Comparison of ENCODE assay signal across 11 mouse cellular contexts in genomic region chr2:165633011-165633785, GRCm38 (mm10). TPM values are rescaled to one million over a fixed set of nuclear protein-coding genes. Genes with fewer than 3 reads are reported as not detected.
A peak's percentile ranks its signal among the peaks of the same experiment; 100 is the strongest.
DNase-seq lines count a peak whose midpoint lies in the region; ATAC-seq and TF ChIP-seq lines count a peak whose summit lies in the region.
"Had no signal": no experiment of that assay in that cellular context is flagged by ENCODE, and none has a peak within 500 bp of the region (broad histone marks: within the 10 kb centered on the region; RNA-seq: fewer than 3 reads in every experiment).

No protein-coding gene starts in this region.

- no peak overlapping the region for H3K9ac ChIP-seq in stomach, postnatal 0 days (ENCODE audit: low read length)

- 53% methylated on average over 11 of the region's 11 CpGs for WGBS in lung, adult 2 months
- WGBS in stomach, postnatal 0 days: 62% methylated on average over 11 of the region's 11 CpGs
- WGBS in embryonic facial prominence, embryonic 10.5 days: 82% methylated on average over 11 of the region's 11 CpGs

- H3K27me3 ChIP-seq in megakaryocyte, embryonic 14.5 days (replicated peaks): no peaks in the 10 kb centered on the region
- no peaks in the 10 kb centered on the region for H3K27me3 ChIP-seq in stomach, postnatal 0 days (ENCODE audit: control insufficient read depth, insufficient read depth, low read length)
- H3K27me3 ChIP-seq in embryonic facial prominence, embryonic 10.5 days (replicated peaks; ENCODE audit: low read depth, poor library complexity, severe bottlenecking): no peaks in the 10 kb centered on the region

- no peak overlapping the region for H3K4me2 ChIP-seq in stomach, postnatal 0 days (replicated peaks; ENCODE audit: low read depth)

- no peak for ATAC-seq in megakaryocyte, adult 5-6 weeks (ENCODE audit: poor library complexity, severe bottlenecking)
- peak; percentile 56 for ATAC-seq in stomach, postnatal 0 days (ENCODE audit: low FRiP score, low TSS enrichment)
- ATAC-seq: activated CD4-positive, CD25-positive, alpha-beta regulatory T cell, adult 4 months had no signal

- DNase-seq in cerebellum, adult 9-10 months: peak; percentile 79
- peak; percentile 65 for DNase-seq in lung, adult 2 months
- peak; percentile 59 for DNase-seq in stomach, postnatal 0 days (ENCODE audit: low spot score)
- DNase-seq in embryonic facial prominence, embryonic 10.5 days (ENCODE audit: low spot score): no peak
- DNase-seq in kidney, postnatal 14 days: no peak
- DNase-seq: kidney, adult 11 months; thymus, postnatal 4 days had no signal

- peaks cover 7% of the 10 kb centered on the region for H3K36me3 ChIP-seq in megakaryocyte, embryonic 14.5 days (replicated peaks; ENCODE audit: low read length)
- no peaks in the 10 kb centered on the region for H3K36me3 ChIP-seq in stomach, postnatal 0 days (ENCODE audit: control insufficient read depth, insufficient read depth, low read length)
- H3K36me3 ChIP-seq in embryonic facial prominence, embryonic 10.5 days (replicated peaks): peaks cover 17% of the 10 kb centered on the region
- H3K36me3 ChIP-seq: G1E had no signal

- no peak for TF ChIP-seq EP300 in stomach, postnatal 0 days (optimal IDR thresholded peaks at IDR 0.05)

- no peaks in the 10 kb centered on the region for H3K9me3 ChIP-seq in megakaryocyte, embryonic 14.5 days
- H3K9me3 ChIP-seq in stomach, postnatal 0 days (ENCODE audit: control insufficient read depth, low read length): no peaks in the 10 kb centered on the region
- H3K9me3 ChIP-seq in embryonic facial prominence, embryonic 10.5 days: peaks cover 15% of the 10 kb centered on the region
- H3K9me3 ChIP-seq: G1E had no signal

- peak overlapping the region; percentile 78 for H3K4me3 ChIP-seq in megakaryocyte, embryonic 14.5 days (replicated peaks)
- H3K4me3 ChIP-seq in lung, adult 2 months (replicated peaks; ENCODE audit: extremely low read depth, low read depth, low read length): no peak overlapping the region
- H3K4me3 ChIP-seq in stomach, postnatal 0 days (ENCODE audit: low read depth, low read length): no peak overlapping the region
- no peak overlapping the region for H3K4me3 ChIP-seq in embryonic facial prominence, embryonic 10.5 days

- H3K4me1 ChIP-seq in megakaryocyte, embryonic 14.5 days: peaks cover 95% of the 10 kb centered on the region
- H3K4me1 ChIP-seq in lung, adult 2 months (ENCODE audit: control insufficient read depth, insufficient read depth, low read length): peaks cover 2% of the 10 kb centered on the region; the same call in 1 of the 2 replicates
- H3K4me1 ChIP-seq in stomach, postnatal 0 days (replicated peaks; ENCODE audit: control insufficient read depth, insufficient read depth): no peaks in the 10 kb centered on the region
- peaks cover 50% of the 10 kb centered on the region for H3K4me1 ChIP-seq in embryonic facial prominence, embryonic 10.5 days

- no peak for TF ChIP-seq CTCF in lung, adult 2 months (IDR thresholded peaks at IDR 0.05; ENCODE audit: insufficient read depth, low read length)
- no peak for TF ChIP-seq CTCF in stomach, postnatal 0 days (IDR thresholded peaks at IDR 0.05; ENCODE audit: low read depth)

- H3K27ac ChIP-seq in stomach, postnatal 0 days (replicated peaks): peak overlapping the region; percentile 67; the same call in 1 of the 2 replicates
- H3K27ac ChIP-seq in embryonic facial prominence, embryonic 10.5 days (replicated peaks): no peak overlapping the region

- no peak for TF ChIP-seq POLR2A in lung, adult 2 months (IDR thresholded peaks at IDR 0.05; ENCODE audit: borderline replicate concordance, extremely low read depth, low read depth, low read length)

RNA-seq across cellular contexts. Expression of gene Eya2, which starts 38.4 kb away (rescaled TPM):
- polyA plus RNA-seq in megakaryocyte, embryonic 14.5 days (2012; ENCODE audit: insufficient read depth, low replicate concordance): 16.3 and 25.6 TPM in 2 replicates
- total RNA-seq in megakaryocyte, adult 5-6 weeks (2015): 1.1 and 2.3 TPM in 2 replicates
- total RNA-seq in megakaryocyte, adult 5-6 weeks (2017): 0.55 and 1.3 TPM in 2 replicates
- polyA plus RNA-seq in lung, adult 2 months (2012; rRNA removed): 67.0 and 89.3 TPM in 2 replicates
- polyA plus RNA-seq in stomach, postnatal 0 days (2015; fragmentation: Nextera tagmentation; extraction: Ambion mirVana): 15.5 and 21.6 TPM in 2 replicates
- 38.6 and 41.9 TPM in 2 replicates for polyA plus RNA-seq in embryonic facial prominence, embryonic 10.5 days (2016; fragmentation: Nextera tagmentation; extraction: Ambion mirVana)
- total RNA-seq: G1E had no signal
- polyA plus RNA-seq: G1E had no signal

Comparison
In these comparisons a context has a peak if more than half of its experiments do, and no peak if none do; other contexts are left out.
1. DNase-seq: peak in cerebellum, adult 9-10 months (single experiment), lung, adult 2 months (single experiment) and stomach, postnatal 0 days (single experiment); none in embryonic facial prominence, embryonic 10.5 days (single experiment) and kidney, postnatal 14 days (single experiment).